Mouse (Mus musculus) liver, embryonic 18 days (tissue): ENCODE measurements around the gene Dglucy. TPM values are rescaled to one million over a fixed set of nuclear protein-coding genes. Genes with fewer than 3 reads are reported as not detected.

Source experiments
- polyA plus RNA-seq: library from polyadenylated mRNA; depleted of rRNA; stranded (reverse); fragments of >200 nt; gene quantifications from 2 replicates; pipeline ENCODE4 v1.2.3, GENCODE M21; 2012; rRNA removed

Gene Dglucy
- 1.2 and 1.5 TPM in 2 replicates for polyA plus RNA-seq

GRCm38 (mm10) chr12:100778934-100779865, at the start of gene Dglucy:
TSS of gene Dglucy (plus strand) at chr12:100779057.

DNA sequence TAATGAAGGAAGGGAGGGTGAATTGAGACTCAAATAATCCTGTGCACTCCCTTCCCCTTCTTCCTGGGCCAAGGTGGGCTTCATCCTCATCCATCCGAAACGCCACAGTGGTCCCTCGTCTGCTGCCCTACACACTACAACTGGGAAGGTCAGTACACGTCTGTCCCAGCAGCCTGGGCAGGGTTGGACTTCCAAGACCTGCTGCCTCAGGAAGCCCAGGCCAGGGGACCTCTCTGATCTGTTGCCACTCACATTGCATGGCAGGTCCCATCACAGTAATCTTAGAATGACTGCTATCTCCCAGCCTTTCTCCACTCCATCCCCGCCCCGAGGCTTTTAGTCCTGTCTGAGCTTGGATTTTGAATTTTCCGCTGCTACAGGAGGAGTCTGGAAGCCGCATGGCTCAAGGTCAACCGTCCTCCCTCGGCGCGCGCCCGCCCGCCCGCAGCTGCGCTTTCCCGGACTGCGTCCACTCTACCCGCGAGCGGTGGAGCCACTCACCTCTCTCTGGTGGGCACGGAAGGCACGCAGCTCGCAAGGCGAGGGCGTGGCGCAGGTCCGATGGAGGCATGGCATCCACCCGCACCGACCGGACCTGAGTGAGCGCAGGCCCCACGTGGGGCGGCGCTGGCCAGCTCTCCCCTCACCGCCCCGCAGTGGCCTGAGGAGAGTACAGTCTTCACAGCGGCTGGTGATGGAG, 128.9 kb downstream of the Dglucy start, which contains the start of gene Gpr68:
Gpr68 (minus strand) TSS at position 601 of the 700 bp plus-strand sequence.

Other genes with a start within 250 kb of the Dglucy start
- 1.2 and 1.4 TPM in 2 replicates for gene Rps6ka5, start 52.1 kb upstream of the Dglucy start, polyA plus RNA-seq
- 0.14 and 0.16 TPM in 2 replicates for gene Gpr68, start 129.1 kb downstream of the Dglucy start, polyA plus RNA-seq
- 6.2 and 7.0 TPM in 2 replicates for gene Ccdc88c, start 250.0 kb downstream of the Dglucy start, polyA plus RNA-seq